Mouse (Mus musculus) common myeloid progenitor, adult 5-6 weeks (primary cell): Measurements from ENCODE around the gene Gatad2a. TPM values are rescaled to one million over a fixed set of nuclear protein-coding genes. Genes with fewer than 3 reads are reported as not detected.

Experiments used
- ATAC-seq: replicated peaks from 2 replicates; pipeline ENCODE4 v1.8.0; 2016; ENCODE audit warnings: low read depth, mild to moderate bottlenecking, moderate TSS enrichment, inconsistent platforms; ENCODE audit not compliant: poor library complexity, severe bottlenecking
- total RNA-seq: library from RNA; stranded (forward); fragments of 200-1000, 187-1606 nt; gene quantifications from 2 replicates; pipeline ENCODE4 v1.2.3, GENCODE M21; 2017

The Gatad2a gene
- total RNA-seq, 1 experiment from 2014 or later: 90.0 TPM

- no peak for ATAC-seq
These were observed 56.6 kb downstream of the Gatad2a start for GRCm38 (mm10) chr8:69939633-69940032.

GRCm38 (mm10) chr8:69938245-69938982, 57.8 kb downstream of the Gatad2a start:
- ATAC-seq: peak; percentile 62

GRCm38 (mm10) chr8:69937466-69937865, 58.7 kb downstream of the Gatad2a start:
- ATAC-seq: no peak

GRCm38 (mm10) chr8:69936050-69936794, 60.0 kb downstream of the Gatad2a start:
- no peak for ATAC-seq

GRCm38 (mm10) chr8:69935431-69935830, 60.8 kb downstream of the Gatad2a start:
- no peak for ATAC-seq

- ATAC-seq: no peak
These were observed 61.6 kb downstream of the Gatad2a start for GRCm38 (mm10) chr8:69934582-69934981.

GRCm38 (mm10) chr8:69933811-69934210, 62.4 kb downstream of the Gatad2a start:
- no peak for ATAC-seq

GRCm38 (mm10) chr8:69926901-69927300, 69.3 kb downstream of the Gatad2a start:
- ATAC-seq: no peak

- no peak for ATAC-seq
These were observed 72.2 kb downstream of the Gatad2a start for GRCm38 (mm10) chr8:69923986-69924385.

- ATAC-seq: no peak
These were observed 75.0 kb downstream of the Gatad2a start for GRCm38 (mm10) chr8:69921141-69921540.

GRCm38 (mm10) chr8:69919876-69920662, 76.1 kb downstream of the Gatad2a start:
- ATAC-seq: peak; percentile 59

- peak; percentile 76 for ATAC-seq
These were observed 77.2 kb downstream of the Gatad2a start for GRCm38 (mm10) chr8:69919010-69919409.

- no peak for ATAC-seq
These were observed 77.7 kb downstream of the Gatad2a start for GRCm38 (mm10) chr8:69918506-69918905.

- no peak for ATAC-seq
These were observed 80.4 kb downstream of the Gatad2a start for GRCm38 (mm10) chr8:69915748-69916147.

GRCm38 (mm10) chr8:69914526-69914925, 81.7 kb downstream of the Gatad2a start:
- ATAC-seq: no peak

GRCm38 (mm10) chr8:69912478-69913074, 83.6 kb downstream of the Gatad2a start:
- no peak for ATAC-seq

- ATAC-seq: no peak
These were observed 84.3 kb downstream of the Gatad2a start for GRCm38 (mm10) chr8:69911917-69912316.

GRCm38 (mm10) chr8:69907106-69907505, 89.1 kb downstream of the Gatad2a start:
- no peak for ATAC-seq

- ATAC-seq: no peak
These were observed 89.9 kb downstream of the Gatad2a start for GRCm38 (mm10) chr8:69906260-69906659.

GRCm38 (mm10) chr8:69904096-69904495, 92.1 kb downstream of the Gatad2a start:
- ATAC-seq: no peak
